Mouse (Mus musculus) heart, embryonic 11.5 days (tissue): ENCODE results near the gene Cerk. TPM values are rescaled to one million over a fixed set of nuclear protein-coding genes. Genes with fewer than 3 reads are reported as not detected.

Experiments used
- ATAC-seq: fragments of 200-750 bp; cut with Nextera tagmentation; replicated peaks from 2 replicates; pipeline ENCODE4 v1.8.0; 2017; ENCODE audit warnings: moderate library complexity; ENCODE audit not compliant: insufficient number of reproducible peaks, low FRiP score, low TSS enrichment
- H3K27ac ChIP-seq: fragments of 300-500 bp; sonication (generic); 2 replicates; pipeline ENCODE4 v1.5.1; 2014; ENCODE audit warnings: mild to moderate bottlenecking, low read depth, low read length
- H3K27me3 ChIP-seq: fragments of 300-500 bp; sonication (generic); 2 replicates; pipeline ENCODE4 v1.6.1; 2014; ENCODE audit warnings: mild to moderate bottlenecking, low read length, mixed read lengths; ENCODE audit not compliant: control insufficient read depth, insufficient read depth
- H3K36me3 ChIP-seq: fragments of 300-500 bp; sonication (generic); 2 replicates; pipeline ENCODE4 v1.6.1; 2014; ENCODE audit warnings: mild to moderate bottlenecking, low read length, moderate library complexity, mixed read lengths; ENCODE audit not compliant: control insufficient read depth, insufficient read depth
- H3K4me1 ChIP-seq: fragments of 300-500 bp; sonication (generic); 2 replicates; pipeline ENCODE4 v1.6.1; 2014; ENCODE audit warnings: low read length; ENCODE audit not compliant: control insufficient read depth, insufficient read depth
- H3K4me2 ChIP-seq: fragments of 300-500 bp; sonication (generic); 2 replicates; pipeline ENCODE4 v1.6.1; 2014; ENCODE audit warnings: mild to moderate bottlenecking, moderate library complexity
- H3K4me3 ChIP-seq: fragments of 300-500 bp; sonication (generic); 2 replicates; pipeline ENCODE4 v1.5.1; 2014; ENCODE audit warnings: low read depth, low read length
- H3K9ac ChIP-seq: fragments of 300-500 bp; sonication (generic); 2 replicates; pipeline ENCODE4 v1.6.1; 2014; ENCODE audit warnings: mild to moderate bottlenecking, low read depth, low read length, moderate library complexity
- H3K9me3 ChIP-seq: fragments of 300-500 bp; sonication (generic); replicated peaks from 2 replicates; pipeline ENCODE4 v1.6.1; 2016; ENCODE audit warnings: low read length; ENCODE audit not compliant: control insufficient read depth
- WGBS: fragments of 180-500 bp; shearing (Covaris S2); extraction: QIAGEN DNeasy Blood & Tissue Kit; methylation state at CpG from one replicate; pipeline ENCODE4 v1.1.7; 2014; ENCODE audit not compliant: insufficient replicate concordance; 5-methylcytosine and 5-hydroxymethylcytosine counted together
- polyA plus RNA-seq: library from polyadenylated mRNA; unstranded; fragments of >200 nt; fragmentation: Nextera tagmentation; extraction: Ambion mirVana; gene quantifications from 2 replicates; pipeline ENCODE4 v1.2.1, GENCODE M21; 2014

Cerk gene
- polyA plus RNA-seq, 1 experiment from 2014 or later: 10.1 TPM

- Histone ChIP-seq H3K4me2 (no peak overlapping the region), H3K4me1 (peaks cover 16% of the 10 kb centered on the region), H3K9ac (no peak overlapping the region), H3K4me3 (no peak overlapping the region), H3K27me3 (0 out of 2 replicates have a peak, but pooled peaks cover 3% of the 10 kb centered on the region), H3K27ac (no peak overlapping the region), H3K36me3 (no peaks in the 10 kb centered on the region), H3K9me3 (no peaks in the 10 kb centered on the region)
- WGBS: 73% methylated on average over 3 of the region's 3 CpGs
- ATAC-seq: no peak
Observed at GRCm38 (mm10) chr15:86190387-86190786, 4.4 kb upstream of the Cerk start.

DNA sequence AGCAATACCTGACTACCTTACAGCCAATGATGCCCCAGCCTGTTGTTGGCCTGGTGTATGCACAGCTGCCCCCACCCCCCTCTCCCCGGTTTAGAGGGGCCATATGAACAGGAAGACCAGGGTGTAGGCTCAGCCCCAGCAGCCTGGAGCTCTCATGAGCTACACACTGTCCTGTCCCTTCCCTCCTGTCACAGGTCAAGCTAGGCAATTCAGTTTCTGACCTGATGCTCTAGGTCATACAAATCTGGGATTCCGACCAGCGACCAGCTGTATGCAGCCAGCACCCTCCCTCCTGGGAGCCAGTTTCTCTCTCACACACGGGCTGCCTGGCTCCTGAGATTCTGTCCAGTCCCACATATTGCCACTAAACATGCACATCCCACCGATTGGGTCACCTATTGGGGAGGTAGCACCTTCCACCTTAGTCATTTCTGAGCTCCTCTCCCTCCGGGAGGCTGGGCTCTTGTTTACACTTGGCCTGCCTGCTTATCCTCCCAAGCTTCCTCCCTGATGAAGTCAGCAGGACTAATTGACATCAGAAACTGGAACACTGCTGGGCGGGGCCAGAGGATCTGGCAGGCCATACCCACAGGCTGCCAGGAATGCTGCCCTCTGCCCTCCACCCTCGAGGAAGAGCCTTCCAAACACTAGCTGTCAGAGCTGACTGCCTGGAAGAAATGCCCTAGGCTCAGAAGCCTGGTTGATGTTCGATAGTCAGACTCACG lies 3.0 kb upstream of the Cerk start:
- no peaks in the 10 kb centered on the region for H3K9me3 ChIP-seq
- no peak for ATAC-seq
- H3K4me3 ChIP-seq: no peak overlapping the region
- no peaks in the 10 kb centered on the region for H3K36me3 ChIP-seq
- H3K27me3 ChIP-seq: 0 out of 2 replicates have a peak, but pooled peaks cover 3% of the 10 kb centered on the region
- H3K4me2 ChIP-seq: no peak overlapping the region
- H3K4me1 ChIP-seq: peaks cover 22% of the 10 kb centered on the region
- 30% methylated on average over 10 of the region's 10 CpGs for WGBS
- no peak overlapping the region for H3K27ac ChIP-seq
- H3K9ac ChIP-seq: no peak overlapping the region

- Histone ChIP-seq H3K27ac (no peak overlapping the region), H3K4me3 (no peak overlapping the region), H3K9ac (no peak overlapping the region), H3K9me3 (no peaks in the 10 kb centered on the region), H3K27me3 (0 out of 2 replicates have a peak, but pooled peaks cover 3% of the 10 kb centered on the region), H3K4me1 (peaks cover 22% of the 10 kb centered on the region), H3K36me3 (no peaks in the 10 kb centered on the region), H3K4me2 (no peak overlapping the region)
- ATAC-seq: no peak
- WGBS: 55% methylated on average over 5 of the region's 5 CpGs
Observed at GRCm38 (mm10) chr15:86188186-86188585, 2.2 kb upstream of the Cerk start.

DNA sequence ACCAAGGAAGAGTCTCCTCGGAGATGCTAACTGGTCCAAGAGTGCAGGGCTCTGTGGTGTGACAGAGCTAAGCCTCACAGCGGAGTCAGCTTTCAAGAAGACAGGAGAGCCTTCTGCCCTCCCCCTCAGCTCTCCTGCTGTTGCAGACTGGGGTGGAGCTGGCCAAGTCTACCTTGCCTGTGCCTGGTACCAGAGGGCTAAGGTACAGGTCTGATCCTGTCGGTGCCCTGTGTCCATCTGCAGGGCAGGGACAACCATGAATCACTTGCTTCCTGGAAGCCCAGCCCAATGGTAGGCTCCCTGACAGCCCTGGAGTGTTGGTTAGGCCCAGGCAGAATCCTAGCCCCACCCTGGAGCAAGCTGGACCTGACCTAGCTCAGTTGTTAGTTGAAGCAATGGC lies 745 bp upstream of the Cerk start:
- 45% methylated on average over 3 of the region's 3 CpGs for WGBS
- 0 out of 2 replicates have a peak, but pooled peaks cover 3% of the 10 kb centered on the region for H3K27me3 ChIP-seq
- H3K9ac ChIP-seq: no peak overlapping the region
- H3K4me2 ChIP-seq: peak overlapping the region; percentile 70; the same call in 1 of the 2 replicates
- ATAC-seq: no peak
- H3K4me1 ChIP-seq: peaks cover 31% of the 10 kb centered on the region
- H3K36me3 ChIP-seq: no peaks in the 10 kb centered on the region
- H3K4me3 ChIP-seq: 0 out of 2 replicates have a peak overlapping the region, but pooled peaks have one; percentile 75
- H3K27ac ChIP-seq: no peak overlapping the region
- H3K9me3 ChIP-seq: no peaks in the 10 kb centered on the region

DNA sequence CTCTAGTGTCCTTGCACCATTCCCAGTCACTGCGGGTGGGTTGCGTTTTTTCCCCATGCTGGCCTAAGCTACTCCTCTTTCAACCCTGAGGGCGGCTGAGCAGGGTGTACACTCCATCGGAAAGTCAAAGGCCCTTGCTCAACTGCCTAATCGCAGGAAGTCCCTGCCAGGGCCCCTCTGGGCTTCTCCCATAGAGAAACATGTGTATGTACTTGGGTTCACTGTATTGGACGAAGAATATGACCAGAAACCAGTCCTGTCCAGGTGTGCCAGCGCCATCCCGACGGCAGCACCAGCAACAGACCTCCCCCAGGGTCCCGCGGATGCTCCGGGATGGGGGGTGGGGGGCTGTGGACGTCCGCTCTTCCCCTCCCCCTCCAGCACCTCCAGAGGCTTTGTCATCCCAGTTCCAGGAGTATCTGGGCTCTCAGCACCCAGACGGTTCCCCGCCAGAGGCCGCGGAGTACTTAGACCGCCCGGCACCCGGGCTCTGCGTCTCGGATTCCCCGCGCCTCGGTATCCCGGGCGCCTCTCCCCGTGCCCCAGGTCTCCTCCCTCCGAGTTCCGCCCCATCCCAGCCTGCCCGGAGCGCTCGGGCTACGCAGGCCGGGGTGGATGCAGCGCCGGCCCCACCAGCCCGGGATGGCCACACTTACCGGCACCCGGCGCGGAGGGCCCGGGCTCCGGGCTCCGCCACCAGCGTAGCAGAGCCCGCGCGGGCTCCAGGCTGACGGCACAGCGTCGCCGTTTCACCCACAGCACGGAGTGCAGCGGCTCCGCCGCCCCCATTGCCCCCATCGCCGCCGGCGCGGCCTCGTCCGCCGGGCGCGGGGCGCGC lies 871 bp downstream of the Cerk start:
- H3K4me1 ChIP-seq: peaks cover 31% of the 10 kb centered on the region
- peak overlapping the region; percentile 75 for H3K4me3 ChIP-seq

GRCm38 (mm10) chr15:86184071-86184470 lies 1.9 kb downstream of the Cerk start:
- Histone ChIP-seq H3K9me3 (no peaks in the 10 kb centered on the region), H3K4me1 (peaks cover 28% of the 10 kb centered on the region), H3K27me3 (0 out of 2 replicates have a peak, but pooled peaks cover 3% of the 10 kb centered on the region), H3K36me3 (no peaks in the 10 kb centered on the region), H3K4me2 (peak overlapping the region; percentile 70), H3K4me3 (peak overlapping the region; percentile 75; the same call in 1 of the 2 replicates), H3K9ac (peak overlapping the region; percentile 90), H3K27ac (no peak overlapping the region)
- no peak for ATAC-seq
- 56% methylated on average over 5 of the region's 5 CpGs for WGBS

More for the DNA sequence above, 871 bp downstream of the Cerk start:
- Histone ChIP-seq H3K4me2 (peak overlapping the region; percentile 70), H3K27me3 (0 out of 2 replicates have a peak, but pooled peaks cover 3% of the 10 kb centered on the region), H3K27ac (peak overlapping the region; percentile 92), H3K9me3 (no peaks in the 10 kb centered on the region), H3K36me3 (no peaks in the 10 kb centered on the region), H3K9ac (peak overlapping the region; percentile 90)
- peak; percentile 11; the same call in 1 of the 2 replicates for ATAC-seq
- under 1% methylated on average over 70 of the region's 70 CpGs for WGBS

DNA sequence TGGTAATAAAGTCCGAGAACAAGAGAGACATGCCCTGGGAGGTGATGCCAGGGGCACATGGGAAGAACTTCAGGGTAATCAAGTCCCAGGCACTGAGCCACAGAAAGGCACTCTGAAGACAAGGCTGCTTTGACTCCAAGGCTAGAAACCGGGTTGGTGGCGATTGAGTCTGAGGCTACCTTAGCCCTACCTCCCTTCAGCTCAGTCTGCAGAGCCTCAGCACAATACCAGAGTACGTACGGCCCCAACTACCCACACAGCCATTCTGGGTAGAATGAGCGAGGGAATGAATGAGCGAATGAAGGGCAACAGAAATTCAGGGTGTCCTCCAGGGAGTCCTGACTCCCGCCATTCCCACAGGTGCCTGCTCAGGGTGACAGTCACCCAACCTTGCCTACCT lies 2.5 kb downstream of the Cerk start:
- Histone ChIP-seq H3K36me3 (no peaks in the 10 kb centered on the region), H3K27ac (no peak overlapping the region), H3K4me1 (peaks cover 24% of the 10 kb centered on the region), H3K27me3 (0 out of 2 replicates have a peak, but pooled peaks cover 3% of the 10 kb centered on the region), H3K4me2 (no peak overlapping the region), H3K9ac (no peak overlapping the region), H3K4me3 (no peak overlapping the region), H3K9me3 (no peaks in the 10 kb centered on the region)
- ATAC-seq: no peak
- 92% methylated on average over 8 of the region's 8 CpGs for WGBS

- WGBS: 47% methylated on average over 13 of the region's 13 CpGs
- no peak overlapping the region for H3K4me2 ChIP-seq
- no peak for ATAC-seq
Observed at GRCm38 (mm10) chr15:86182646-86183045, 3.3 kb downstream of the Cerk start.

More at GRCm38 (mm10) chr15:86182646-86183045, 3.3 kb downstream of the Cerk start:
- no peak overlapping the region for H3K27ac ChIP-seq
- no peaks in the 10 kb centered on the region for H3K36me3 ChIP-seq
- 0 out of 2 replicates have a peak, but pooled peaks cover 3% of the 10 kb centered on the region for H3K27me3 ChIP-seq
- no peak overlapping the region for H3K4me3 ChIP-seq
- H3K9ac ChIP-seq: no peak overlapping the region
- H3K9me3 ChIP-seq: no peaks in the 10 kb centered on the region
- H3K4me1 ChIP-seq: peaks cover 24% of the 10 kb centered on the region
